ENCODE assay signal across 8 mouse cellular contexts in the genomic region with DNA sequence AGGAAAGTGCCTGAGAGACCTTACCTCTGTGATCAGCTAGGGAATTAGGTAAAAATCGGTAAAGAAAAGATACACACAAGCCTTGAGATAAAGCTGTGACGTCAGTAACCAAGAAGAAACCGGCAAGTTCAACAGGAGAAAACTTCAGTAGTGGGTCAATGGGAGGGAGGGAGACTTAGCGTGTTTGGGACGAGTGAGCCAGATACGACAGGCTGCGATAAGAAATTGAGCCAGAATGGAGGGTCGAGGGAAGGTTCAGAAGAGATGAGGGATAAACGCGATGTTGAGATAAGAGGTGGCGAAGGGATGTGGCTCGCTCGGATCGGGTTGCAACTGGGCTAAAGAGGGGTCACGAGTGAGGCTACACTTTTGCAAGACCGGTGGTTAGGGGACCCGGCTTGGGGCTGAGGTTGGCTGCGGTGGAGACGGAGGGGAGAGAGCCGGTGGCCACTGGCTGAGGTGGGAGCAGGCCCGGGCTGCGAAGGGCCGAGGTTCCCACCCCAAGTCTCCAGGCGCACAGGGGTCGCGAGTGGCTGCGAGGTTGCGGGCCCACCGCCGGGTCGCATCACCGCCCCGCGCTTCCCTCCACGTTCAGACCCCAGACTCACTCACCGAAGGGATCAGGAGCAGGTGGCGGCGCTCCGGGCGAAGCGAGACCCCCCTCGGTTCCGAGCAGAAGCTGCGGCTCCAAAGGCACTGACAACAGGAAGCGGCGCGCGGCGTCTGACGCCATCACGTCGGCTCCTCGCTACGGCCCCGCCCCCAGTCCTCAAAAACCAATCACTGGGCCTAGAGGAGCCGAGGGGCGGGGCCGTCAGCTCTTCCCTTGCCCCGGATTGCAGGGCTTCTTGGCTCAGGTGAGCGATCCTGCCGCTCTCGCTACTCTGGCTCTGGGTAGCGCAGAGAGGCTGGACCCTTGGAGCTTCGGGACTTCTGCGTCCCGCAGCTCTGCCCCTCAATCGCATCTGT. TPM values are rescaled to one million over a fixed set of nuclear protein-coding genes. Genes with fewer than 3 reads are reported as not detected.
A peak's percentile ranks its signal among the peaks of the same experiment; 100 is the strongest.
DNase-seq lines count a peak whose midpoint lies in the region; ATAC-seq lines count a peak whose summit lies in the region.

A gene (minus strand): TSS at position 707 of the 969 bp plus-strand sequence.

- H3K4me1 ChIP-seq in brown adipose tissue, adult 24 weeks (ENCODE audit: control insufficient read depth, insufficient read depth, insufficient read length, low read length) = peaks cover 11% of the 10 kb centered on the region
- H3K4me1 ChIP-seq in heart, embryonic 13.5 days = peaks cover 19% of the 10 kb centered on the region
- H3K4me1 ChIP-seq in liver, embryonic 12.5 days = peaks cover 20% of the 10 kb centered on the region
- H3K4me1 ChIP-seq in stomach, embryonic 15.5 days = peaks cover 11% of the 10 kb centered on the region; the same call in 1 of the 2 replicates

- peak within 1 kb of the TSS; percentile 94 for H3K4me2 ChIP-seq in heart, embryonic 13.5 days
- H3K4me2 ChIP-seq in liver, embryonic 12.5 days = peak within 1 kb of the TSS; percentile 77
- peak within 1 kb of the TSS; percentile 94 for H3K4me2 ChIP-seq in stomach, embryonic 15.5 days

- peak within 1 kb of the TSS; percentile 68 for H3K27ac ChIP-seq in brown adipose tissue, adult 24 weeks (replicated peaks; ENCODE audit: low read depth, low read length)
- peak within 1 kb of the TSS; percentile 52 for H3K27ac ChIP-seq in heart, embryonic 13.5 days (replicated peaks)
- H3K27ac ChIP-seq in liver, embryonic 12.5 days = peak within 1 kb of the TSS; percentile 80
- peak within 1 kb of the TSS; percentile 81 for H3K27ac ChIP-seq in stomach, embryonic 15.5 days

- peak within 1 kb of the TSS; percentile 90 for H3K9ac ChIP-seq in heart, embryonic 13.5 days
- H3K9ac ChIP-seq in liver, embryonic 12.5 days = peak within 1 kb of the TSS; percentile 89
- peak within 1 kb of the TSS; percentile 62 for H3K9ac ChIP-seq in stomach, embryonic 15.5 days

- peaks cover 12% of the 10 kb centered on the region for H3K27me3 ChIP-seq in heart, embryonic 13.5 days (replicated peaks)
- H3K27me3 ChIP-seq in liver, embryonic 12.5 days (replicated peaks) = no peaks in the 10 kb centered on the region
- no peaks in the 10 kb centered on the region for H3K27me3 ChIP-seq in stomach, embryonic 15.5 days (replicated peaks)

- peak; percentile 98 for DNase-seq in CD4-positive, CD25-positive, alpha-beta regulatory T cell, adult 2 months (ENCODE audit: low read depth, low spot score)
- DNase-seq in fat pad, adult 2 months (ENCODE audit: extremely low read depth, low read depth, low spot score) = peak; percentile 46
- DNase-seq in kidney, postnatal 10 days = peak; percentile 98
- peak; percentile 90 to 95 for DNase-seq in natural killer cell, adult 2 months (ENCODE audit: low spot score in 2 of 2)

- H3K4me3 ChIP-seq in brown adipose tissue, adult 24 weeks (ENCODE audit: insufficient read depth, low read depth, low read length) = peak within 1 kb of the TSS; percentile 85
- peak within 1 kb of the TSS; percentile 90 for H3K4me3 ChIP-seq in heart, embryonic 13.5 days
- H3K4me3 ChIP-seq in liver, embryonic 12.5 days = peak within 1 kb of the TSS; percentile 86
- H3K4me3 ChIP-seq in stomach, embryonic 15.5 days (replicated peaks) = peak within 1 kb of the TSS; percentile 87

- under 1% methylated on average over 67 of the region's 67 CpGs for WGBS in heart, embryonic 13.5 days
- WGBS in liver, embryonic 12.5 days (ENCODE audit: insufficient replicate concordance) = under 1% methylated on average over 57 of the region's 67 CpGs
- under 1% methylated on average over 67 of the region's 67 CpGs for WGBS in stomach, embryonic 15.5 days

- H3K36me3 ChIP-seq in heart, embryonic 13.5 days = peaks cover 2% of the 10 kb centered on the region; the same call in 1 of the 2 replicates
- peaks cover 8% of the 10 kb centered on the region; the same call in 1 of the 2 replicates for H3K36me3 ChIP-seq in liver, embryonic 12.5 days
- H3K36me3 ChIP-seq in stomach, embryonic 15.5 days = no peaks in the 10 kb centered on the region

- ATAC-seq in heart, embryonic 13.5 days (ENCODE audit: extremely low read depth, insufficient number of reproducible peaks, low FRiP score, low TSS enrichment) = peak; percentile 95
- ATAC-seq in liver, embryonic 12.5 days = peak; percentile 98
- ATAC-seq in stomach, embryonic 15.5 days (ENCODE audit: insufficient read depth, low FRiP score, low read depth) = peak; percentile 97

- no peaks in the 10 kb centered on the region for H3K9me3 ChIP-seq in heart, embryonic 13.5 days
- H3K9me3 ChIP-seq in liver, embryonic 12.5 days (replicated peaks) = no peaks in the 10 kb centered on the region
- no peaks in the 10 kb centered on the region for H3K9me3 ChIP-seq in stomach, embryonic 15.5 days

RNA-seq across cellular contexts. Expression of the gene that starts here (rescaled TPM):
- polyA plus RNA-seq in brown adipose tissue, adult 24 weeks (2012; ENCODE audit: insufficient read depth, insufficient read length, missing spikeins) = 13.4 and 14.6 TPM in 2 replicates
- polyA plus RNA-seq in heart, embryonic 13.5 days (2015; fragmentation: Nextera tagmentation; extraction: Ambion mirVana) = 4.8 and 5.3 TPM in 2 replicates
- 5.2 and 5.3 TPM in 2 replicates for polyA plus RNA-seq in liver, embryonic 12.5 days (2016; fragmentation: Nextera tagmentation; extraction: Ambion mirVana)
- 5.9 and 6.2 TPM in 2 replicates for polyA plus RNA-seq in stomach, embryonic 15.5 days (2015; fragmentation: Nextera tagmentation; extraction: Ambion mirVana)

Comparison
In these comparisons a context has a peak if more than half of its experiments do, and no peak if none do; other contexts are left out.
1. Peak in every context shown above with its lines: DNase-seq, ATAC-seq, H3K4me3 ChIP-seq and H3K27ac ChIP-seq.
2. DNase-seq: peak in every context shown above with its lines; median percentile 98 in CD4-positive, CD25-positive, alpha-beta regulatory T cell, adult 2 months; 98 in kidney, postnatal 10 days; 92 in natural killer cell, adult 2 months; 46 in fat pad, adult 2 months.